Mouse (Mus musculus) intestine, embryonic 14.5 days (tissue): ENCODE measurements around the gene Rbak. TPM values are rescaled to one million over a fixed set of nuclear protein-coding genes. Genes with fewer than 3 reads are reported as not detected.
A peak's percentile ranks its signal among the peaks of the same experiment; 100 is the strongest.
"Not testable (repeated sequence)": the region's sequence is repeated elsewhere in the genome, so short reads cannot be mapped to it uniquely, and the experiment has no call there.

Experiments
- ATAC-seq: fragments of 200-750 bp; cut with Nextera tagmentation; replicated peaks from 2 replicates; pipeline ENCODE4 v1.8.0; 2017; ENCODE audit warnings: low read depth, moderate number of reproducible peaks, moderate TSS enrichment, moderate library complexity; ENCODE audit not compliant: low FRiP score, low TSS enrichment
- DNase-seq: peaks from one replicate; pipeline ENCODE4 v3.0.0-alpha.2; 2018; ENCODE audit warnings: low spot score
- H3K27ac ChIP-seq: fragments of 300-500 bp; sonication (generic); 2 replicates; pipeline ENCODE4 v1.5.1; 2014; ENCODE audit warnings: low read depth, mild to moderate bottlenecking, control low read depth
- H3K27me3 ChIP-seq: fragments of 300-500 bp; sonication (generic); replicated peaks from 2 replicates; pipeline ENCODE4 v1.6.1; 2014; ENCODE audit warnings: low read length, control low read depth; ENCODE audit not compliant: control insufficient read depth, insufficient read depth
- H3K36me3 ChIP-seq: fragments of 300-500 bp; sonication (generic); 2 replicates; pipeline ENCODE4 v1.6.1; 2014; ENCODE audit warnings: low read length, control low read depth; ENCODE audit not compliant: control insufficient read depth, insufficient read depth
- H3K4me1 ChIP-seq: fragments of 300-500 bp; sonication (generic); replicated peaks from 2 replicates; pipeline ENCODE4 v1.6.1; 2014; ENCODE audit warnings: low read length, control low read depth, mixed read lengths; ENCODE audit not compliant: control insufficient read depth, insufficient read depth
- H3K4me2 ChIP-seq: fragments of 300-500 bp; sonication (generic); 2 replicates; pipeline ENCODE4 v1.6.1; 2014; ENCODE audit warnings: low read length
- H3K4me3 ChIP-seq: fragments of 300-500 bp; sonication (generic); 2 replicates; pipeline ENCODE4 v1.5.1; 2014; ENCODE audit warnings: low read depth, low read length, control low read depth, mixed read lengths
- H3K9ac ChIP-seq: fragments of 300-500 bp; sonication (generic); 2 replicates; pipeline ENCODE4 v1.6.1; 2014; ENCODE audit warnings: mild to moderate bottlenecking, low read length
- H3K9me3 ChIP-seq: fragments of 300-500 bp; sonication (generic); 2 replicates; pipeline ENCODE4 v1.6.1; 2016; ENCODE audit warnings: low read length, control low read depth; ENCODE audit not compliant: control insufficient read depth
- WGBS: fragments of 180-500 bp; shearing (Covaris S2); extraction: QIAGEN DNeasy Blood & Tissue Kit; methylation state at CpG from one replicate; pipeline ENCODE4 v1.1.7; 2014; 5-methylcytosine and 5-hydroxymethylcytosine counted together
- polyA plus RNA-seq: library from polyadenylated mRNA; unstranded; fragments of >200 nt; fragmentation: Nextera tagmentation; extraction: Ambion mirVana; gene quantifications from 2 replicates; pipeline ENCODE4 v1.2.1, GENCODE M21; 2014

Gene Rbak
- polyA plus RNA-seq, 1 experiment from 2014 or later = 9.6 TPM

DNA sequence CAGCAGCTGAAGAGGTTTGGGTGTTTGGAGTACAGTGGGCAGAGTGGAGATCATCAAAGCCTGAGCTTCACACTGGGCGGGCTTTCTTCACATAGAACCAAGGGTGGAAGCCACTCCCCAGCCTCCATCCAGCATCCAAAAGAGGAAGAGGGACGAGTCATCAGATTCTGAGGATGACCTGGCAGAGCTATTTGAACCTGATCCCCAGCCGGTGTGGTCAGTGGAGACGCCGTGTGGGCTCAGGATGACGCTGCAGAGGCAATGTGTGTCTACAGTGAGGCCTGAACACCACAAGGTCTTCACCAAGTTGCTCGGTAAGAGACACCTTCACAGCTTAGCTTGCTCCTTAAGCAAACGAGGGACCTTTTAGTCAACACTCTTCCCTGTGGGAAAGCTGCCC is 14.2 kb upstream of the Rbak start:
- H3K9ac ChIP-seq, DNase-seq, H3K4me1 ChIP-seq, H3K27me3 ChIP-seq, ATAC-seq, H3K27ac ChIP-seq, H3K4me2 ChIP-seq, H3K9me3 ChIP-seq, H3K36me3 ChIP-seq, H3K4me3 ChIP-seq: not testable (repeated sequence)
- 55% methylated on average over 8 of the region's 8 CpGs for WGBS

DNA sequence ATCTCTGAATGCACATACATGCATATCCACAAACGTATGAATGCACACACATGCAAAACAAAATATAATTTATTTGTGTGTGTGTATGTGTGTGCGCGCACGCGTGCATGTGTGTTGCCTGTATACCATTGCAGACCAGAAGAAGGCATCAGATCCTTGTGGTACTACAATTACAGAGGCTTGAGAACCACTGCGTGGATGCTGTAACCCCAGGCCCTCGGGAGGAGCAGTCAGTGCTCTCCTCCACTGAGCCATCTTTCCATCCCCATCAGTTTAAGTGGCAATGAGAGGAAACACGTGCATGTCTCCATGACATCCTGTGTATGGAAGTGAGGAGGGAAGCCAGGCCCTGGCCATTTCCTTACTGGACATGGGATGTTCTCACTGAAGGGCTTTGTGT is 12.2 kb upstream of the Rbak start:
- no peaks in the 10 kb centered on the region for H3K36me3 ChIP-seq
- H3K27me3 ChIP-seq = no peaks in the 10 kb centered on the region
- no peak overlapping the region for H3K9ac ChIP-seq
- WGBS = 89% methylated on average over 8 of the region's 8 CpGs
- H3K4me2 ChIP-seq = no peak overlapping the region
- DNase-seq (no peak), ATAC-seq (no peak)
- no peak overlapping the region for H3K27ac ChIP-seq
- H3K9me3 ChIP-seq = no peaks in the 10 kb centered on the region
- no peaks in the 10 kb centered on the region for H3K4me1 ChIP-seq
- no peak overlapping the region for H3K4me3 ChIP-seq

DNA sequence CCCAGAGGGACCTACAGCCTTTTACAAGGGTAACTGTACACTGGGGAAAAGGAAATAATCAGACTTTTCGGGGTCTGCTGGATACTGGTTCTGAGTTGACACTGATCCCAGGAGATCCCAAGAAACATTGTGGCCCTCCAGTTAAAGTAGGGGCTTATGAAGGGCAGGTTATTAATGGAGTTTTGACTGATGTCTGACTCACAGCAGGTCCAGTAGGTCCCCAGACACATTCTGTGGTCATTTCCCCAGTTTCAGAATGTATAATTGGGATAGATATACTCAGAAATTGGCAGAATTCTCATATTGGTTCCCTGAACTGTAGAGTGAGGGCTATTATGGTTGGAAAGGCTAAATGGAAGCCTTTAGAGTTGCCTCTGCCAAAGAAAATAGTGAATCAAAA is 7.4 kb upstream of the Rbak start:
- H3K9me3 ChIP-seq, H3K4me3 ChIP-seq, H3K4me2 ChIP-seq, DNase-seq, H3K27ac ChIP-seq, H3K36me3 ChIP-seq, H3K4me1 ChIP-seq, H3K9ac ChIP-seq, ATAC-seq, H3K27me3 ChIP-seq: not testable (repeated sequence)
- WGBS = no CpG with 5 or more reads among the region's 1 CpGs

DNA sequence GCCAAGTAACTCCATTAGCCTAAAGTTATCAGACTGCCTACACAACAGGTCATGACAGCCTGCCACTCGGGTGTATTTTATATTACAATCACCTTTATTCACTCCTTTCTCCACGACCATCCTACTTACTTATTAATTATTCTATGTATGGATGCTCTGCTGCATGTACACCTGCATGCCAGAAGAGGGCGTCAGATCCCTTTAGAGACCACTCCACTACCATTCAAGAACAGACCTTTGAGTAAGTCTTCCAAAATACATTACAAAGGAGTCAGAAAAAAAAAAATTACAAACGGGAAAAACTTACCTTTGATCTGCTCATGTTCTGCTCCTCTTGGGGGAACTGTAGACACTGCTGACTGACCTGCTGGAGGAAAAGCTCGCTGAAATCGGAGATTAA is 1.4 kb downstream of the Rbak start:
- Histone ChIP-seq H3K9me3 (peaks cover 8% of the 10 kb centered on the region), H3K27ac (no peak overlapping the region), H3K4me3 (peak overlapping the region; percentile 83; the same call in 1 of the 2 replicates), H3K4me1 (peaks cover 6% of the 10 kb centered on the region; the same call in 1 of the 2 replicates), H3K9ac (no peak overlapping the region), H3K27me3 (no peaks in the 10 kb centered on the region), H3K36me3 (peaks cover 43% of the 10 kb centered on the region), H3K4me2 (peak overlapping the region; percentile 86)
- no peak for ATAC-seq
- WGBS = 44% methylated on average over 6 of the region's 6 CpGs
- no peak for DNase-seq

DNA sequence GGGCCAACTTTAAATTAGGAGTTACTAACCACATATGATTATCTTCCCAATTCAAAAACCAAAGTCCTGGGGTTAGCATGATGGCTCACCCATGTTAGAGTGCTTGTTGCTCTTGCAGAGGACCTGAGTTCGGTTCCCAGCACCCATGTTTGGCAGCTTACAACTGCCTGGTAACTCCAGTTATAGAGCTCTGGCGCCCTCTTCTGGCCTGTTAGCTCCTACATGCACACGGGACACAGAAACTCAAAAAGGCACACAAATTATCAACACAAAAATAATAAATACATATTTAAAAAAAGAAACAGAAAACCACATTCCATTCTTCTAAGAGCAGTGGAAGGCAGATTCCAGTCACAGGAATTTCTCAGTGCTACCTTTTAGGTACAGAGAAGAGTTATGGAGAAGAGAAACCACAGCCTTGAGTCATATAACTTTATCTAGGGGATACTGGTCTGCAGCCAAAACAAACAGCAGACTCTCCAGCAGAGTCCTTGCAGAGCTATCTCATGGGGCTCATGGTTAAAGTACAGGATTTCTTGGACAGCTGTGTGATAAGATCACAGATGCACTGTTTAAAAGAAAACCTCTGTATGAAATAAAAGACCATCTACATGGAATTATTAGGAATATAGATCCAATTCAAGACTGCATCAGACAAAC is 2.9 kb downstream of the Rbak start:
- H3K4me1 ChIP-seq = peaks cover 6% of the 10 kb centered on the region; the same call in 1 of the 2 replicates
- DNase-seq (no peak), ATAC-seq (no peak)
- WGBS = 92% methylated on average over 3 of the region's 3 CpGs
- H3K9me3 ChIP-seq = peaks cover 16% of the 10 kb centered on the region
- H3K36me3 ChIP-seq = peaks cover 59% of the 10 kb centered on the region
- H3K27me3 ChIP-seq = no peaks in the 10 kb centered on the region
- H3K9ac ChIP-seq = no peak overlapping the region
- no peak overlapping the region for H3K4me3 ChIP-seq
- no peak overlapping the region for H3K27ac ChIP-seq
- H3K4me2 ChIP-seq = no peak overlapping the region

DNA sequence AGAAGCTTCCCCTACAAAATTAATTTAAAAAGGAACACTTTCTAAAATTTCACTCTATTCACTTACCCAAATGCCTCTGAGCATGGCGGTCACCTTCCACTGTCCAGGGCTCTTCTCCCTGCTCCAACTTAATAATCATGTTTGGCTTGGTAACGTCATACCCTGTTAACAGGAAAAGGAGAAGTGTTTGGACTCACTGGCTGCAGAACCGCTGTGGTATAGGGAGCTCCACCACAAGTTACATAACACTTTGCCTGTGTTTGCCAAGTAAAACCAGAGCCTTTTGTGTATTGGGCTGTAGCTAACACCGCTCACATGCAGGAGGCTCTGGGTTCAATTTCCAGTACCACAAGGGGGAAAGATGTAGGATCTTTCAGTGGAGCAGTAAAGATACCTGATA is 4.6 kb downstream of the Rbak start:
- 94% methylated on average over 4 of the region's 4 CpGs for WGBS
- H3K36me3 ChIP-seq = peaks cover 73% of the 10 kb centered on the region
- H3K27ac ChIP-seq = no peak overlapping the region
- no peaks in the 10 kb centered on the region for H3K27me3 ChIP-seq
- H3K4me2 ChIP-seq = no peak overlapping the region
- H3K9ac ChIP-seq = no peak overlapping the region
- peaks cover 16% of the 10 kb centered on the region for H3K9me3 ChIP-seq
- H3K4me1 ChIP-seq = peaks cover 6% of the 10 kb centered on the region; the same call in 1 of the 2 replicates
- DNase-seq (no peak), ATAC-seq (no peak)
- no peak overlapping the region for H3K4me3 ChIP-seq

DNA sequence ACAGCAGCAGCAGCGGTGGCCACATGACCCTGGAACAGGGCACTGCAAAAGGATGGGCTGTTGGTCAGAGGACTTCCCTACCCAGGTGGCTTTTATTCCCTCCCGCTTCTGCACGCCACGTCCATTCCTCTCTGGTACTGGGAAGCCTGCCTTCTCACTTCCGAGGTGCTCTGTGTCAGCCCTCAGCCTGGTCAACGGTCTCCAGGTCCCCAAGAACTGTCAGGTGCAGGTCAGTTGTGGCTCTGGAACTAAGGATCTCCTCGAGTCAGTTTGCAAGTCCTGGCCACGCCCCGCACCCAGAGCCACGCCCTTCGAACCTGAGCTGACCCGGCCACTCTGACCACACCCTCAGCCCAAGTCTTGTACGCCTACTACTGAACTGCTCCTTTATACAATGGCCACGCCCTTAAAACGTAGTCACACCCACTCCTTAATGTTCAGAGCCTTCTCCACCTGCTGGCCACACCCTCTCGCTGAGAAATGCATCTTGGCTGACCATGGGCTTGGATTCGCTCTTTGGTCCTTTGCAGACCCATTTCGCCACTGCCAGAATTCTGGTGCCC is 15.0 kb downstream of the Rbak start:
- Histone ChIP-seq H3K27me3 (no peaks in the 10 kb centered on the region), H3K4me3 (no peak overlapping the region), H3K9ac (no peak overlapping the region), H3K9me3 (no peaks in the 10 kb centered on the region), H3K27ac (no peak overlapping the region), H3K36me3 (no peaks in the 10 kb centered on the region), H3K4me2 (peak overlapping the region; percentile 12; the same call in 1 of the 2 replicates), H3K4me1 (0 out of 2 replicates have a peak, but pooled peaks cover 3% of the 10 kb centered on the region)
- ATAC-seq (peak; percentile 89), DNase-seq (peak; percentile 74)
- 11% methylated on average over 18 of the region's 18 CpGs for WGBS

DNA sequence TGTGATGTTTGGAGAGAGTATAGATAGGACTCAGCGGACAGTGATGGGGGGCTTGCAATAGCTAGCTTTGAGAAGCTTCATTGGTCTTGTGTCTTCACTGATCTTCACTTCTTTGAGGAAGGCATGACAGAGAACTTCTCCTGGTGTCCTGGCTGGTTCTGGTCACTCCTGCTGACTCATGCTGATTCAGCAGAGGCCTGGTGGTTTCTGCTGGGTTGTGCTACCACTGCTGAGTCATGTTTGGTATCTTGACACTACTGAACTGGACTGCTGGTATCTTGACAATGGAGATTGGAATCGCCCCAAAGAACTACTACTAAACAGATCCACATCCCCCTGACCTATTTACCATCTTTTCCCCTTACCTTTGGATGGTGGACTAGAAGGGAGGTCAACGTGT is 25.0 kb downstream of the Rbak start:
- no peak overlapping the region for H3K9ac ChIP-seq
- no peaks in the 10 kb centered on the region for H3K4me1 ChIP-seq
- ATAC-seq (no peak), DNase-seq (no peak)
- H3K36me3 ChIP-seq = no peaks in the 10 kb centered on the region
- 0 out of 2 replicates have a peak, but pooled peaks cover 2% of the 10 kb centered on the region for H3K9me3 ChIP-seq
- H3K4me3 ChIP-seq = no peak overlapping the region
- H3K27me3 ChIP-seq = peaks cover 40% of the 10 kb centered on the region
- 95% methylated on average over 3 of the region's 3 CpGs for WGBS
- no peak overlapping the region for H3K4me2 ChIP-seq
- no peak overlapping the region for H3K27ac ChIP-seq

DNA sequence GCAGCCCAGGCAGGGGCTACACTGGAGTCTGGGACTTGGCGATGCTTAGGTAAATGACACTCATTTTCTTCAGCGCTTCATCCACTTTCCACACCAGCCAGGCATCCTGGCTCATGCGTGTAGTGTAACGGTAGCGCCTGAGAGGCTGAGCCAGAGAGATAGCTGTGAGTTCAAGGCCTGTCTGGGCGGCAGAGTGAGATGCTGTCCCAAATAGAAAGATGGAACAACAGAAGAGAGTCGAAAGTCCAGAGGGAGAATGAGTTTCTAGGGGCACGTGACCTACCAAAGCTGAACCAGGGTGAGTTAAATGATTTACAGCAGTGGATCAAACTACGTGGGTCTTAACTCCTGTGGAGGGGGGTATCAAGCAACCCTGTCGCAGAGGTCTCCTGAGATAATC is 26.8 kb downstream of the Rbak start:
- DNase-seq (no peak), ATAC-seq (no peak)
- Histone ChIP-seq H3K9ac (no peak overlapping the region), H3K27me3 (peaks cover 33% of the 10 kb centered on the region), H3K9me3 (0 out of 2 replicates have a peak, but pooled peaks cover 4% of the 10 kb centered on the region), H3K4me2 (no peak overlapping the region), H3K4me1 (no peaks in the 10 kb centered on the region), H3K4me3 (no peak overlapping the region), H3K36me3 (no peaks in the 10 kb centered on the region), H3K27ac (no peak overlapping the region)
- 88% methylated on average over 10 of the region's 10 CpGs for WGBS
